Mouse (Mus musculus): ENCODE data around the gene Olfr1299.

The Olfr1299 gene

GRCm38 (mm10) chr2:111661119-111661518 is at the start of gene Olfr1299:
Olfr1299 (plus strand) TSS chr2:111661419.
- no peak for DNase-seq (ENCODE audit: low read depth, low spot score)

- no peak for DNase-seq (ENCODE audit: low read depth, low spot score)
Measured at GRCm38 (mm10) chr2:111626397-111626796, 34.8 kb upstream of the Olfr1299 start, which contains the start of gene Olfr1297. Olfr1297 (minus strand) TSS chr2:111626497.

GRCm38 (mm10) chr2:111649101-111649500 is 12.1 kb upstream of the Olfr1299 start, which contains the start of gene Olfr1298:
Olfr1298 (minus strand) TSS chr2:111649201.
- no peak for DNase-seq (ENCODE audit: low read depth, low spot score)
